In genomic region chr12:16533331-16533828, GRCm38 (mm10) we compare ENCODE assay signal across 8 mouse cellular contexts.
DNase-seq lines count a peak whose midpoint lies in the region; ATAC-seq and TF ChIP-seq lines count a peak whose summit lies in the region.

No protein-coding gene starts in this region.

- no peak overlapping the region for H3K4me3 ChIP-seq in embryonic facial prominence, embryonic 14.5 days (ENCODE audit: low read depth, low read length)
- no peak overlapping the region for H3K4me3 ChIP-seq in heart, embryonic 12.5 days
- no peak overlapping the region for H3K4me3 ChIP-seq in kidney, postnatal 0 days (replicated peaks; ENCODE audit: low read depth, low read length)
- no peak overlapping the region for H3K4me3 ChIP-seq in liver, adult 2 months (ENCODE audit: insufficient read depth, low read depth, low read length)
- no peak overlapping the region for H3K4me3 ChIP-seq in neural tube, embryonic 12.5 days
- no peak overlapping the region for H3K4me3 ChIP-seq in stomach, embryonic 16.5 days (replicated peaks; ENCODE audit: low read length)

- peak overlapping the region; percentile 65; the same call in 1 of the 2 replicates for H3K27ac ChIP-seq in embryonic facial prominence, embryonic 14.5 days (replicated peaks; ENCODE audit: low read depth, low read length)
- no peak overlapping the region for H3K27ac ChIP-seq in heart, embryonic 12.5 days (ENCODE audit: poor library complexity, severe bottlenecking)
- H3K27ac ChIP-seq in kidney, postnatal 0 days = no peak overlapping the region
- H3K27ac ChIP-seq in liver, adult 2 months (replicated peaks; ENCODE audit: insufficient read depth, low read depth, low read length) = no peak overlapping the region
- no peak overlapping the region for H3K27ac ChIP-seq in neural tube, embryonic 12.5 days
- no peak overlapping the region for H3K27ac ChIP-seq in stomach, embryonic 16.5 days (ENCODE audit: low read length)

- peak; percentile 83 for TF ChIP-seq CTCF in kidney, postnatal 0 days (IDR thresholded peaks at IDR 0.05; ENCODE audit: low read depth)
- TF ChIP-seq CTCF in liver, adult 2 months (IDR thresholded peaks at IDR 0.05; ENCODE audit: low read depth, low read length) = peak; percentile 70

- peak overlapping the region; percentile 40; the same call in 1 of the 2 replicates for H3K9ac ChIP-seq in embryonic facial prominence, embryonic 14.5 days (ENCODE audit: low read depth, low read length)
- peak overlapping the region; percentile 40 for H3K9ac ChIP-seq in heart, embryonic 12.5 days
- H3K9ac ChIP-seq in kidney, postnatal 0 days (ENCODE audit: low read depth, low read length) = no peak overlapping the region
- H3K9ac ChIP-seq in liver, adult 2 months (ENCODE audit: low read depth, low read length) = no peak overlapping the region
- 0 out of 2 replicates have a peak overlapping the region, but pooled peaks have one; percentile 14 for H3K9ac ChIP-seq in neural tube, embryonic 12.5 days
- peak overlapping the region; percentile 47; the same call in 1 of the 2 replicates for H3K9ac ChIP-seq in stomach, embryonic 16.5 days (ENCODE audit: low read length)

- H3K4me1 ChIP-seq in embryonic facial prominence, embryonic 14.5 days (ENCODE audit: control insufficient read depth, insufficient read depth, low read length) = peaks cover 10% of the 10 kb centered on the region
- peaks cover 18% of the 10 kb centered on the region for H3K4me1 ChIP-seq in heart, embryonic 12.5 days (replicated peaks)
- H3K4me1 ChIP-seq in kidney, postnatal 0 days (replicated peaks; ENCODE audit: insufficient read depth, low read length) = no peaks in the 10 kb centered on the region
- H3K4me1 ChIP-seq in liver, adult 2 months (ENCODE audit: control insufficient read depth, insufficient read depth, low read length) = no peaks in the 10 kb centered on the region
- H3K4me1 ChIP-seq in neural tube, embryonic 12.5 days = 0 out of 2 replicates have a peak, but pooled peaks cover 5% of the 10 kb centered on the region
- peaks cover 7% of the 10 kb centered on the region for H3K4me1 ChIP-seq in stomach, embryonic 16.5 days (ENCODE audit: control insufficient read depth, insufficient read depth, low read length)

- H3K79me2 ChIP-seq in liver, adult 2 months (ENCODE audit: control insufficient read depth, insufficient read depth, low read length) = no peaks in the 10 kb centered on the region

- H3K27me3 ChIP-seq in embryonic facial prominence, embryonic 14.5 days (replicated peaks; ENCODE audit: control insufficient read depth, insufficient read depth, low read length) = no peaks in the 10 kb centered on the region
- no peaks in the 10 kb centered on the region for H3K27me3 ChIP-seq in heart, embryonic 12.5 days (replicated peaks)
- no peaks in the 10 kb centered on the region for H3K27me3 ChIP-seq in kidney, postnatal 0 days (ENCODE audit: insufficient read depth, low read length)
- no peaks in the 10 kb centered on the region for H3K27me3 ChIP-seq in liver, adult 2 months (ENCODE audit: control insufficient read depth, insufficient read depth, low read length)
- H3K27me3 ChIP-seq in neural tube, embryonic 12.5 days (replicated peaks) = no peaks in the 10 kb centered on the region
- no peaks in the 10 kb centered on the region for H3K27me3 ChIP-seq in stomach, embryonic 16.5 days (ENCODE audit: control insufficient read depth, insufficient read depth, low read length)

- TF ChIP-seq POLR2A in liver, adult 2 months (IDR thresholded peaks at IDR 0.05; ENCODE audit: extremely low read depth, insufficient read depth, low read length) = no peak

- no peaks in the 10 kb centered on the region for H3K36me3 ChIP-seq in embryonic facial prominence, embryonic 14.5 days (ENCODE audit: control insufficient read depth, insufficient read depth, low read length)
- H3K36me3 ChIP-seq in heart, embryonic 12.5 days = peaks cover 9% of the 10 kb centered on the region; the same call in 1 of the 2 replicates
- H3K36me3 ChIP-seq in kidney, postnatal 0 days (ENCODE audit: insufficient read depth, low read length) = peaks cover 9% of the 10 kb centered on the region; the same call in 1 of the 2 replicates
- peaks cover 21% of the 10 kb centered on the region for H3K36me3 ChIP-seq in liver, adult 2 months (ENCODE audit: control insufficient read depth, insufficient read depth, low read length)
- peaks cover 20% of the 10 kb centered on the region for H3K36me3 ChIP-seq in neural tube, embryonic 12.5 days
- no peaks in the 10 kb centered on the region for H3K36me3 ChIP-seq in stomach, embryonic 16.5 days (ENCODE audit: control insufficient read depth, insufficient read depth, low read length)

- 16% methylated on average over 4 of the region's 4 CpGs for WGBS in embryonic facial prominence, embryonic 14.5 days
- 25% methylated on average over 4 of the region's 4 CpGs for WGBS in heart, embryonic 12.5 days
- 22% methylated on average over 4 of the region's 4 CpGs for WGBS in kidney, postnatal 0 days
- WGBS in liver, adult 2 months = 17% methylated on average over 4 of the region's 4 CpGs
- 18% methylated on average over 4 of the region's 4 CpGs for WGBS in neural tube, embryonic 12.5 days
- WGBS in stomach, embryonic 16.5 days = 26% methylated on average over 4 of the region's 4 CpGs

- 0 out of 2 replicates have a peak overlapping the region, but pooled peaks have one; percentile 15 for H3K4me2 ChIP-seq in embryonic facial prominence, embryonic 14.5 days (ENCODE audit: low read depth, low read length)
- peak overlapping the region; percentile 18 for H3K4me2 ChIP-seq in heart, embryonic 12.5 days
- no peak overlapping the region for H3K4me2 ChIP-seq in kidney, postnatal 0 days (ENCODE audit: low read length)
- no peak overlapping the region for H3K4me2 ChIP-seq in neural tube, embryonic 12.5 days (replicated peaks)
- H3K4me2 ChIP-seq in stomach, embryonic 16.5 days (ENCODE audit: low read depth, low read length) = no peak overlapping the region

- DNase-seq in 3134 (ENCODE audit: extremely low read depth, insufficient read length, low spot score) = peak; percentile 72
- DNase-seq in adrenal gland, postnatal 36 days = peak; percentile 75 to 85
- peak; percentile 95 for DNase-seq in embryonic facial prominence, embryonic 14.5 days (ENCODE audit: low spot score)
- DNase-seq in kidney, postnatal 0 days (ENCODE audit: low spot score) = peak; percentile 94
- DNase-seq in liver, adult 2 months (ENCODE audit: extremely low read depth, low read depth, low spot score) = peak; percentile 35

- peak; percentile 81 for ATAC-seq in embryonic facial prominence, embryonic 14.5 days (ENCODE audit: low read depth)
- peak; percentile 74 for ATAC-seq in heart, embryonic 12.5 days (ENCODE audit: insufficient number of reproducible peaks, low FRiP score)
- ATAC-seq in kidney, postnatal 0 days (replicated peaks; ENCODE audit: low FRiP score, low read depth) = no peak; the same call in 1 of the 2 replicates
- ATAC-seq in neural tube, embryonic 12.5 days (ENCODE audit: low FRiP score, low read depth) = peak; percentile 83
- ATAC-seq in stomach, embryonic 16.5 days (ENCODE audit: insufficient read depth, low FRiP score) = peak; percentile 48; the same call in 1 of the 2 replicates

- H3K9me3 ChIP-seq in embryonic facial prominence, embryonic 14.5 days (ENCODE audit: control insufficient read depth, low read length) = no peaks in the 10 kb centered on the region
- no peaks in the 10 kb centered on the region for H3K9me3 ChIP-seq in heart, embryonic 12.5 days (replicated peaks)
- H3K9me3 ChIP-seq in kidney, postnatal 0 days (replicated peaks; ENCODE audit: low read length) = no peaks in the 10 kb centered on the region
- no peaks in the 10 kb centered on the region for H3K9me3 ChIP-seq in neural tube, embryonic 12.5 days
- H3K9me3 ChIP-seq in stomach, embryonic 16.5 days (replicated peaks; ENCODE audit: control insufficient read depth, low read length) = no peaks in the 10 kb centered on the region

Comparison
In these comparisons a context has a peak if more than half of its experiments do, and no peak if none do; other contexts are left out.
1. DNase-seq: peak in every context shown above with its lines; median percentile 95 in embryonic facial prominence, embryonic 14.5 days; 94 in kidney, postnatal 0 days; 80 in adrenal gland, postnatal 36 days; 72 in 3134; 35 in liver, adult 2 months.
2. H3K4me2 ChIP-seq: peak in embryonic facial prominence, embryonic 14.5 days (single experiment) and heart, embryonic 12.5 days (single experiment); none in kidney, postnatal 0 days (single experiment), neural tube, embryonic 12.5 days (single experiment) and stomach, embryonic 16.5 days (single experiment).
3. H3K9ac ChIP-seq: peak in embryonic facial prominence, embryonic 14.5 days (single experiment), heart, embryonic 12.5 days (single experiment), neural tube, embryonic 12.5 days (single experiment) and stomach, embryonic 16.5 days (single experiment); none in kidney, postnatal 0 days (single experiment) and liver, adult 2 months (single experiment).